Mouse (Mus musculus) stomach, postnatal 0 days (tissue): ENCODE results near the gene Cdyl.

Experiments
- CTCF ChIP-seq: IDR thresholded peaks from 2 replicates; pipeline ENCODE4 v1.5.1; 2016; ENCODE audit warnings: antibody characterized with exemption, low read depth, mild to moderate bottlenecking, moderate library complexity
- EP300 ChIP-seq: optimal IDR thresholded peaks from 2 replicates; pipeline ENCODE3; 2016; ENCODE audit warnings: antibody characterized with exemption

GRCm38 (mm10) chr13:35669910-35670469 lies 10.4 kb downstream of the Cdyl start:
- no peak for TF ChIP-seq CTCF
- TF ChIP-seq EP300: no peak
